Mouse (Mus musculus) ovary, postnatal 10 days (tissue): ENCODE measurements at regions not wholly inside any gene's neighbourhood (a gene's known extent, or its start where the extent isn't known, plus 50 kb on each side); places are given as distances from the start of the nearest gene placed in this dataset.

Experiments used
- DNase-seq: peaks from one replicate; pipeline ENCODE4 v3.0.0; 2022; ENCODE audit warnings: low spot score

GRCm38 (mm10) chr8:11909146-11909545 lies 68.9 kb downstream of the Tex29 start:
- no peak for DNase-seq

DNA sequence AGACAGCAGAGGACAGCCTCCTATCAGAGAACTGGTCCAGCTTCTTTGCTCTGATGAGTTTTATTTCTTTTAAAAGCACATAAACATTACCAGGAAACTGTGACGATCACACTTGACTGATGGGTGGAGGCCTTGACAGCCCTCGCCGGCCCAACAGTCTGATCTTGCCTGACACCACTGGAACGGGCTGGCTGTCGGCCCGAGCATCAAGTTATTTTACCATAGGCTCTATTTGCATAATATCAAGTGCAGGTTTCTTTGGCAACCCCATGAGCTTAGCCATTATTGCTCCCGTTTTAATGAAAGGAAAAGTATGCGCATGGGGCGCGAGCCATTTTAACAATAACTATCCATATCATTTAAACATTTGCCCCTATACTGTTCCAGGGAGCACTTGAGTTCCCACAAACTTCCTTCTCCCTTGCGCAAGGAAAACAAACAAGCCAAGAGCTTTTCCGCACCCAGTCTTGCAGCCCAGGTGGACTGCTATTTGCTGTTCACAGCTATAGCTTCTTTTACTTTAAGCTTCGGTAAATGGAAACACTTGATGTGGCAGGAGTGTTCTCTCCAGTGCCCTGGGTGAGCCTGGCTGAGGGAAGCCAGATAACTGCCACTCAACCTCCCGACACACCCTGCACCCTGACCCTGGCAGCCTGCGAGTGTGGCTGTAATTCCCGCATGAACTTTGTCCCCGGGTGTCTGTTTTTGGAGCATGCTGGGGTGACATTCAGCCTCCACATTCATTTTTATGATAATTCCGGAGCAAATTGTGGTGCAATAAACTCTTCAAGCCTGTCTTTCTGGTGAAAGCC lies 71.6 kb downstream of the Tex29 start:
- no peak for DNase-seq

DNA sequence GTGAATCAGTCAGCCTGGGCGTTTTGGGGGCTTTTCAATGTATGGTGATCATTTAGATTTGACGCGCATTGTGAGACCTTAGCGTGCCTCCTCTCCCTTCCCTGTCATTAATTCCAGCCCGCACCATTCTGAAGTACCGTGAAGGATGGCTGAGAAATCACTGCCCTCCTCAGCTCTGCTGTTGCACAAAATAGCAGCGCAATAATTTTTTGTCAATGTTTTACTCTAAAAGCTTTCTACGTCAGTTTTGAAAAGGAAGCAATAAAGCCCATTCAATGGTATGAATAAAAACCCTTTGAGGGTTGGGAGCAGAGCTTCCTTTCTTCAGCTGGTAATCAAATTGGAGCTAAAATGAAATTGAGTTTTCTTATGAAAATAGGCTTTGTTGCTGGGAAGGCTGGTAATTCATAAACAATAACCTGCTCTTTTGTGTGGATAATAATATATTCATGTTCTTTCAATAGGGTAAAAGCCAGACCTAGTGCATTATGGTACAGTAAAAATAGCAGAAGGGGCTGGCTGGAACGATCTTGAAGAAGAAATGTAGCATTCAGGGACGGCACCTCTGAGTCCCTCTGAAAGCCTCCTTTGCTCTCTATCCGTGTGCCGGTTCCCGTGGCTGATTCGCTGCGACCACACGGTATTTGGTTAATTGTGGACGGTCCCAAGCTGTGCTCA lies 72.3 kb downstream of the Tex29 start:
- no peak for DNase-seq

DNA sequence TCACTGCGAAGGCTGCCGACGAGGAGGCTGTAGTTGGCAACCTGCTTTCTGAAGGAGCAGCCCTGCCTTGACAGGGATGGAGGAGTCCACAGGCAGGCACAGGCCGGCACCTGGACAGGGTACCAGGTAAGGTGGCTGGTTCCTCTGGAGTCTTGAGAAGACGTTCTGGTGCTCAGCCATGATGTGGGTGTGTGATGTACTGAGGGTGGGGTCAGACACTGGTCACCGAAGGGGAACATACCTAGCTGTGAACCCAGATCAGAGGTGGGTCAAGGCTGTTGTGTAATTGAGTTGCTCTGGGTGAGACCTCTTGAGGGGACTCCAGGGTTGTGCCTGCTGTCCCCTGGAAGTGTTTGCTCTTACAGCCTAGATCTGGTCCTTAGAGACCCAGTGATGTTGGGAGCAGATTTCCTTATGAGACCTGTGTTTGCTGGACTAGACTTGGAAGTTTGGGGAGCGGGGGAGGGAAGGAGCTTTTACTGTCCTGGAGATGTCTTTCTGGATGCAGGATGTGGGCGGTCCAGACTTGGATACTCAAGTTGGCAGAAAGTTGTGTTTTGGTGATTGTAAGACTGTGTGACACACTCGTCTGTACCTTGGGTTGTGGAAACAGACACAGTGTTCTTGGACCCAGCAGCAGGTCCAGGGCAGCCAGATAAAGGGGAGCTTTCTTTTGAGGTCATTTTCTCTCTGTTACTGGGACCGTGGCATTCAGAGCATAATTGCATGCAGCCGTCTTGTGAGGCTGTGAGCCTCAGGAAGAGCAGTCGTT lies 73.0 kb downstream of the Tex29 start:
- no peak for DNase-seq

GRCm38 (mm10) chr8:11914131-11914530 lies 73.9 kb downstream of the Tex29 start:
- no peak for DNase-seq

- no peak for DNase-seq
These were observed 74.6 kb downstream of the Tex29 start for GRCm38 (mm10) chr8:11914681-11915474.

DNA sequence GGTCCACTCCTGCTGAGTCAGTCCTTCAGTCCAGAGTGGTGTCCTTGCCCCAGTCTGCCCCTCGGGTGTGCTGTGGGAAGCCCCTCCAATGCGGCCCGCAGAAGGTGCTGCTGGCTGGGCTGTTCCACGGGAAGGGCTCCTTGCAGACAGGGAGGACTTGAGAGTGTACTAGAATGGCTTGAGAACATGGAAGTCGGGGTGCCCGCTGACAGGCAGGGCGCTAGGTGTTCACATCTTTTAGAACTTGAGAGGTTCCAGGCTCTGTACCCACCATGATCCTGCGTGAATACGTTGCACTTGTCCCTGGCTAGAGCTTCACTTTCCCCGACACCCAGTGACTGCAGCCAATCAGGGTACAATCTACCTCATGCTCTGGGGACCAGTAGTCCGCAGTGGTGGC lies 75.4 kb downstream of the Tex29 start:
- no peak for DNase-seq

DNA sequence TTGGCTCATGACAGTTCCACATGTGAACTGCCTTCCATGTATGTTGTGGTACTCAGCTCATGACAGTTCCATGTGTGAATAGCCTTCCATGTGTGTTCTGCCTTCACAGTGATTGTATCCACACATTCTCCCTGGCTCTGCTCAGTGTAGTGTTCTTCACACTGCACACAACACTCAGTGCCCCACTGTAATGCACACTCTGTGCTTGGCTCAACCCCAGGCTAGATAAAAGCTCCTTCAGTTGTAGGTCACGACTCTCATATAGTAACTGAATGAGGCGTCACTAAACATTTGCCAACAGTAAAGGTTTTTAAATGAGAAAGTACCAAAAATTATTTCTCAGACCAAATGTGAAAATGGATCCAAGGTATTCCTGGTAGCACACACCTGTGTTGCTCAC lies 79.6 kb downstream of the Tex29 start:
- DNase-seq: no peak

DNA sequence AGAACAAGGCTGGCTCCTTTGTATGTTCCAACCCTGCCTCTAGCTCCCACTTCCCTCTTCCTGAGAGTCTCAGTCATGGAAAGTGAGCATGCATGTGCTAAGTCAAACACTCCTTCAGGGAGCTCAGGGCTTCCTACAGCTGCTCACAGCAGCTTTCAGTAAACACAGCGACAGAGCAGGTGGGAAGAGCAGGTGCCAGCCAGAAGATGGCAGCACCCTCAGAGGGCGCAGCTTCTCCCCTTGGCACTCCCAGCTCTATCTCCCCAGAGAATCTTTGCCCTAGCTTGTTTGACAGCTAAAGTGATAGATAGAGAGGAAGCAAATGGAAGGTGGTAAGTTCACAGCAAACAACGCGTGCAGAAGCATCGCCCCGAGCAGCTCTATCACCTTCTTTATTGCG lies 82.8 kb downstream of the Tex29 start:
- no peak for DNase-seq

DNA sequence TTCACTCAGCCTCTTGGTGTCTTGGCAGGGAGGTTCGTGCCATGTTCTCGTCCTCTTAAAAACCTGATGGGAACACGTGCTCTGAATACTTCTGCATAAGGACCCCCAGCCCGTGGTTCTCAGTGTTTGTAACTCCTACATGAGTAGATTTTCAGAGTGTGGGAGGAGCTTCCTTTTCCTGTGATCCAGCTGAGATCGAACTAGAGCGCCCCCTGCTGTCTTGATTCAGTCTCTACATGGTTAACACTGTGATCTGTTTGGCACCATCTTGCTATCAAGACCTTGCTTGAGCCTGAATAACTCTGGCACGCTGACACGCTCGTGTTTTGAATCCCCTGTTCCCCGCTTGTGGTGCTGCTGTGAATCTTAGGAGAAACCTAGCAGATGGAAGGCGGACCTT lies 83.9 kb downstream of the Tex29 start:
- no peak for DNase-seq

GRCm38 (mm10) chr8:11942892-11943332 lies 102.6 kb downstream of the Tex29 start:
- no peak for DNase-seq

GRCm38 (mm10) chr8:11947766-11948165 lies 107.5 kb downstream of the Tex29 start:
- DNase-seq: no peak

DNA sequence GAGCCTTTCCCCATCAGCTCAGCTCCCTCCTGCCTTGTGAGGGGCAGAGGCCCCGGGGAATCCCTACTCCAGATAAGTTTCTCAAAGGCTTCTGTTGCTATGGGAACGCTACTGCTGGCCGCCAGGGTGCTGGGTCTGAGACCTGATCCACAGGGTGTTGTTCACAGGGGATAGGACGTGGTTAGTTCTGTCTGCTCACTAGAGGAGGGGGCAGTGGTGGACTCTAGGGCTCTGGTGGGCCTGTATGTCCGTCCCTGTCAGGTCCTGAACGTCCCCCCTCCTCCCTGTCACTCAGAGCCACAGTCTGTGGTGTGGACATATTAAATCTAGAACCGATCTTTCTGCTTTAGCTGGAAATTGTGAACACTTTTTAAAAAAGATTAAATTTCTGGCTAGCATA lies 116.0 kb downstream of the Tex29 start:
- DNase-seq: no peak

GRCm38 (mm10) chr8:11957046-11957783 lies 116.9 kb downstream of the Tex29 start:
- no peak for DNase-seq

DNA sequence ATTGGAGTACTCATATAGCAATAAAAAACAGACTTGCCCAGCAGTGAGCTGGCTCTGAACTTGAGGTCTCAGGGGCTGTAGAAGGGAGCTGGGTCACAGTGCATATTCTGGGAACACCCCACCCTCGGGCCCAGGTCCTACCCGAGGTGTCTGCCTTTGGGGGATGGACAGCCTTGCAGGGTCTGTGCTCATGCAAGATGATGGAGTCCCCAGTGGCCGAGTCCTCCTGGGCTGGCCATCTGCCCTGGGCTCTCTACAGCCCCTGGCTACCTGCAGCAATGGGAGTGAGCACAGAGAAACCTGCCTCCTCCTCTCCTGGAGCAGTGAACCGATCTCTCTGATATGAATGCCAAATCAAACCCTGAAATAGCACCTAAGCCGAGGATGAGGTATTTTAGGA lies 117.9 kb downstream of the Tex29 start:
- no peak for DNase-seq

DNA sequence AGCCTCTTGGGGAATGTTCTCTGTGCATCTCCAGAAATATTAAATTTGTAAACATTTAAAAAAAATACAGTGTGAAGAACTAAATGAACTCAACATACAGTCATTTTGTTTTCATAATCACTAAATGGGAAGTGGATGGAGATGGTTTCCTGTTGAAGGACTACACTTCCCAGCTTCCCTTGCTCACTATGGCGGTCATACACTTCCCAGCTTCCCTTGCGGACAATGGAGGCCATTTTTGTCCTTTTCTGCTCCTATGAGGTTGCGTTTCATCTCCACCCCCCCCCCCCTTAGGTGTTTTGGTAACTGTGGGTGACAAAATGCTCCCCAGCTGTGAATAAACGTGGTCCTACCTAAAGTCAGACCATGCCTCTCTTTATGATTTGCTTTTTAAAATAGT lies 119.2 kb downstream of the Tex29 start:
- DNase-seq: no peak

GRCm38 (mm10) chr8:11963575-11963974 lies 123.3 kb downstream of the Tex29 start:
- no peak for DNase-seq

DNA sequence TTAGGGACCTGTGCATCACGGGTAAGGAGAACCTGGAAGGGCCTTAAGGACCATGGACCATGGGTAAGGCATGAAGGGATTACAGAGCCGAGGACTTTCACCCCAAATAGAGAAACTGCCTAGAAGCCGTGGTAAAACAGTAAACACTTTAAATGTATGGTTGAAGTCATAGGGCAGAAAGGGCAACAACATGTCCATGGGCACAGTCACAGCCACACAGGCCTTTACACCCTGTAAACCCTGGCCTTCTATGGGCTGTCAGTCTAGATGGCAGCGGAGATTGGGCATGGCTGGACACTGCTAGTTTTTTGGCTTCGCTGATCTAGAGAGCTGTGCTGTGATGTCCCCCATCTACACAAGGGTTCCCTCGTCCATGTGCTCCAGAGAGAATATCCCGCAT lies 127.4 kb downstream of the Tex29 start:
- no peak for DNase-seq

DNA sequence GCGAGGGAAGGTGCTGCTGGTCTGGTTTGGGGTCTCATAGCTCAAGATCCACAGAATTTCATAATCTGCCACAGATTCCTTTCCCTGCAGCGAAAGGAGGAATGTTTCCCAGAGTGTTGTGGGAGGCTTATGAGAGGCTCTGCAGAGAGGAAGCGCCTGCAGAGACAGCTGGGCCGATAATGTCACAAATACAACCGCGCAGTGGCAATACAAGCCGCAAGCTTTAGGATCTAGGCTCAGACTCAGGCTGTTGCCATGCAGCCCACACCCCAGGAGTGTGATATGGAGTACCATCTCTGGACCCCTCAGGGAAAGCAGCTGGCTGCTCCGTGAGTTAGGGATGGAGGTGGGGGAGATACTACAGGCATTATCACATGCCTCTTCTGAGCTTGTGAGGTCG lies 130.2 kb downstream of the Tex29 start:
- no peak for DNase-seq

DNA sequence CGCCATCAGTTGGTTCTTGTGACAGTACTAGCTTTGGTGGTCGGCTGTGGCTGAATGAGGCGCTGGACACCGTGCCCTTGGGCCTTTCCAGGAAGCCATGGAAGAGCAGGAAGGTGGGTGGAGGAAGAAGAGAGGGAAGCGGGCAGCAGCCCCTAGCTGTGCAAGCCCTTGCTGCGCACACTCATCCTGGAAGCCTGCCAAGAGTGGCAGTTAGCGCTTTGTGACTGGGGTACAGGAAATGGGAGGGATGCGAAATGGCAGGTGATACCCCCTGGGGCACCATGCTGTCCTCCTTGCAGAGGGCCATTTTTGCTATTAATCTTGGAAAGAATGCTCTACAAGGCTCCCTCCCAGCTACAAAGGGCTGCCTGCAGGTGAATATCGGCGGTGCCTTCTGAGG lies 133.2 kb downstream of the Tex29 start:
- DNase-seq: no peak

DNA sequence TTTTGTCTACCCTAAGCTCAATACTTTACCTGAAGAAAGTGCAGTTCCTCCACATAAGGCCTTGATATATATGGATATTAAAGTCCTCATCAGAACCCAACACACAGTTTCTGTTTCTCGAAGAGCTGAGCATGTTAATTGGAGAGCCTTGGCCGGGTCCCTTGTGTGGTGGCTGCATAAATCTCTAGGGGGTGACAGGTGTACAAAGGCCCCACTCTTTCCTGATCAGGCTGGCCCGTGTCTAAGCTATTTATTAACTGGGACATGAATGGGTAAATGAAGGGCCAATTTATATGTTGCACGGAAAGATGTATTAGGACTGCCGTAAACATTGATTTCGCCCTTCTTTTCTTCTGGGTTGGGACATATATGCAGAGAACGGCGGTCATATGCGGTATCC lies 136.8 kb downstream of the Tex29 start:
- DNase-seq: no peak
